Mouse (Mus musculus) heart, adult 2 months (tissue): ENCODE measurements around the gene Cd300a.

Source experiments
- CTCF ChIP-seq: fragments of 200-600 bp; IDR thresholded peaks from 2 replicates; pipeline ENCODE4 v1.8.1; 2022; ENCODE audit warnings: antibody characterized with exemption, mild to moderate bottlenecking, moderate library complexity
- EP300 ChIP-seq: fragments of 200-500 bp; IDR thresholded peaks from 2 replicates; pipeline ENCODE4 v1.6.1; 2011; ENCODE audit warnings: low read depth, low read length, control low read depth; ENCODE audit not compliant: insufficient read depth

GRCm38 (mm10) chr11:114889991-114890518 lies at the start of gene Cd300a:
- TF ChIP-seq EP300 (no peak), CTCF (no peak)
